Mouse (Mus musculus): ENCODE data around the gene Oxld1. TPM values are rescaled to one million over a fixed set of nuclear protein-coding genes. Genes with fewer than 3 reads are reported as not detected.

Oxld1 gene
- polyA plus RNA-seq, 1 experiment from 2014 or later = 11.2 TPM

- H3K4me2 ChIP-seq (replicated peaks) = peak overlapping the region; percentile 91
- H3K27me3 ChIP-seq = no peaks in the 10 kb centered on the region
- H3K4me3 ChIP-seq = peak overlapping the region; percentile 90
- no peak overlapping the region for H3K27ac ChIP-seq
- peaks cover 57% of the 10 kb centered on the region for H3K36me3 ChIP-seq
- WGBS = under 1% methylated on average over 33 of the region's 33 CpGs
- ATAC-seq (ENCODE audit: insufficient number of reproducible peaks, insufficient read depth, low FRiP score, low TSS enrichment) = no peak
- peaks cover 23% of the 10 kb centered on the region for H3K4me1 ChIP-seq
- H3K9ac ChIP-seq = peak overlapping the region; percentile 84
- H3K9me3 ChIP-seq = no peaks in the 10 kb centered on the region
These were observed 9.8 kb upstream of the Oxld1 start for GRCm38 (mm10) chr11:120467736-120468092.

GRCm38 (mm10) chr11:120467051-120467735, 9.3 kb upstream of the Oxld1 start, which contains the start of gene Arl16:
Gene Arl16 (minus strand): TSS chr11:120467607.
- peak within 1 kb of the TSS; percentile 85 for H3K27ac ChIP-seq
- under 1% methylated on average over 54 of the region's 54 CpGs for WGBS
- no peaks in the 10 kb centered on the region for H3K9me3 ChIP-seq
- H3K27me3 ChIP-seq = no peaks in the 10 kb centered on the region
- H3K4me3 ChIP-seq = peak within 1 kb of the TSS; percentile 90
- peak within 1 kb of the TSS; percentile 91 for H3K4me2 ChIP-seq (replicated peaks)
- peaks cover 23% of the 10 kb centered on the region for H3K4me1 ChIP-seq
- ATAC-seq (ENCODE audit: insufficient number of reproducible peaks, insufficient read depth, low FRiP score, low TSS enrichment) = peak; percentile 100
- H3K36me3 ChIP-seq = peaks cover 57% of the 10 kb centered on the region
- peak within 1 kb of the TSS; percentile 84 for H3K9ac ChIP-seq

- H3K4me2 ChIP-seq (replicated peaks) = no peak overlapping the region
- H3K27ac ChIP-seq = no peak overlapping the region
- H3K9ac ChIP-seq = no peak overlapping the region
- H3K27me3 ChIP-seq = no peaks in the 10 kb centered on the region
- H3K4me1 ChIP-seq = peaks cover 23% of the 10 kb centered on the region
- no peak for ATAC-seq (ENCODE audit: insufficient number of reproducible peaks, insufficient read depth, low FRiP score, low TSS enrichment)
- no peak overlapping the region for H3K4me3 ChIP-seq
- H3K36me3 ChIP-seq = peaks cover 57% of the 10 kb centered on the region
- no peaks in the 10 kb centered on the region for H3K9me3 ChIP-seq
- 95% methylated on average over 4 of the region's 4 CpGs for WGBS
These were observed 7.7 kb upstream of the Oxld1 start for GRCm38 (mm10) chr11:120465521-120465920.

GRCm38 (mm10) chr11:120464365-120464764, 6.5 kb upstream of the Oxld1 start:
- Histone ChIP-seq H3K4me2 (replicated peaks) (no peak overlapping the region), H3K9ac (no peak overlapping the region), H3K4me1 (peaks cover 24% of the 10 kb centered on the region), H3K4me3 (no peak overlapping the region), H3K27ac (no peak overlapping the region), H3K27me3 (no peaks in the 10 kb centered on the region), H3K36me3 (peaks cover 55% of the 10 kb centered on the region), H3K9me3 (no peaks in the 10 kb centered on the region)
- WGBS = 90% methylated on average over 5 of the region's 5 CpGs
- ATAC-seq (ENCODE audit: insufficient number of reproducible peaks, insufficient read depth, low FRiP score, low TSS enrichment) = no peak

- H3K36me3 ChIP-seq = peaks cover 57% of the 10 kb centered on the region
- H3K4me2 ChIP-seq (replicated peaks) = no peak overlapping the region
- no peaks in the 10 kb centered on the region for H3K27me3 ChIP-seq
- H3K9me3 ChIP-seq = no peaks in the 10 kb centered on the region
- H3K4me3 ChIP-seq = no peak overlapping the region
- H3K27ac ChIP-seq = no peak overlapping the region
- no peak for ATAC-seq (ENCODE audit: insufficient number of reproducible peaks, insufficient read depth, low FRiP score, low TSS enrichment)
- no peak overlapping the region for H3K9ac ChIP-seq
- H3K4me1 ChIP-seq = peaks cover 29% of the 10 kb centered on the region
- 86% methylated on average over 2 of the region's 2 CpGs for WGBS
These were observed 5.7 kb upstream of the Oxld1 start for GRCm38 (mm10) chr11:120463536-120463935.

GRCm38 (mm10) chr11:120458847-120459597, 1.2 kb upstream of the Oxld1 start:
- 60% methylated on average over 6 of the region's 6 CpGs for WGBS
- Histone ChIP-seq H3K4me1 (peaks cover 16% of the 10 kb centered on the region), H3K4me2 (replicated peaks) (peak overlapping the region; percentile 78), H3K27ac (no peak overlapping the region), H3K27me3 (no peaks in the 10 kb centered on the region), H3K4me3 (peak overlapping the region; percentile 95), H3K9me3 (no peaks in the 10 kb centered on the region), H3K9ac (peak overlapping the region; percentile 96), H3K36me3 (peaks cover 48% of the 10 kb centered on the region)
- no peak for ATAC-seq (ENCODE audit: insufficient number of reproducible peaks, insufficient read depth, low FRiP score, low TSS enrichment)

DNA sequence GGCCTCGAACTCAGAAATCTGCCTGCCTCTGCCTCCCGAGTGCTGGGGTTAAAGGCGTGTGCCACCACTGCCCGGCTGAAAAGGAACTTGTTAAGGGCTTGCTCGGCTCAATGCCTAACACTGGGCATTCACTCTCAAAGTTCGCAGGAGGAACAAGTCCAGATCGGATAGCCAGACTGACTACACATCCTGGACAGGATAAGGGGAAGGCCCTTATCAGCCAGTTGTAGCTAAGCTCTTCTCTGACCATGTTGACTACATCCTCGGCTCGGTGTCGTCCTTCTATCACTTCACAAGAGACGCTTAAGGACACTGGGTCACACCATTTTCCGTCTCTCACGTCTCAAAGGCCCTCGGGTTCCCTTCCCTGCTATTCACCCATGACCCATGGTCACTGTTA, 498 bp downstream of the Oxld1 start:
- peaks cover 32% of the 10 kb centered on the region for H3K36me3 ChIP-seq
- peak overlapping the region; percentile 95 for H3K4me3 ChIP-seq
- peak overlapping the region; percentile 96 for H3K9ac ChIP-seq
- peak overlapping the region; percentile 82 for H3K27ac ChIP-seq
- H3K27me3 ChIP-seq = no peaks in the 10 kb centered on the region
- 0 out of 2 replicates have a peak, but pooled peaks have one; percentile 6 for ATAC-seq (ENCODE audit: insufficient number of reproducible peaks, insufficient read depth, low FRiP score, low TSS enrichment)
- H3K4me1 ChIP-seq = peaks cover 16% of the 10 kb centered on the region
- H3K4me2 ChIP-seq (replicated peaks) = peak overlapping the region; percentile 78
- H3K9me3 ChIP-seq = no peaks in the 10 kb centered on the region
- 31% methylated on average over 14 of the region's 14 CpGs for WGBS

GRCm38 (mm10) chr11:120455413-120455812, 2.5 kb downstream of the Oxld1 start:
- no peak for ATAC-seq (ENCODE audit: insufficient number of reproducible peaks, insufficient read depth, low FRiP score, low TSS enrichment)

GRCm38 (mm10) chr11:120454965-120455364, 2.9 kb downstream of the Oxld1 start:
- Histone ChIP-seq H3K27ac (no peak overlapping the region), H3K4me2 (replicated peaks) (no peak overlapping the region), H3K36me3 (peaks cover 11% of the 10 kb centered on the region), H3K4me3 (no peak overlapping the region), H3K4me1 (peaks cover 16% of the 10 kb centered on the region), H3K27me3 (no peaks in the 10 kb centered on the region), H3K9ac (no peak overlapping the region), H3K9me3 (no peaks in the 10 kb centered on the region)
- ATAC-seq (ENCODE audit: insufficient number of reproducible peaks, insufficient read depth, low FRiP score, low TSS enrichment) = no peak
- WGBS = 87% methylated on average over 4 of the region's 4 CpGs

More at GRCm38 (mm10) chr11:120455413-120455812, 2.5 kb downstream of the Oxld1 start:
- Histone ChIP-seq H3K9ac (no peak overlapping the region), H3K27me3 (no peaks in the 10 kb centered on the region), H3K4me1 (peaks cover 16% of the 10 kb centered on the region), H3K4me3 (no peak overlapping the region), H3K9me3 (no peaks in the 10 kb centered on the region), H3K4me2 (replicated peaks) (no peak overlapping the region), H3K27ac (no peak overlapping the region), H3K36me3 (peaks cover 14% of the 10 kb centered on the region)
- 91% methylated on average over 7 of the region's 7 CpGs for WGBS

GRCm38 (mm10) chr11:120453306-120453705, 4.6 kb downstream of the Oxld1 start, which contains the start of gene Pde6g:
Gene Pde6g (minus strand): TSS chr11:120453500.
- Histone ChIP-seq H3K9me3 (no peaks in the 10 kb centered on the region), H3K4me2 (replicated peaks) (no peak within 1 kb of the TSS), H3K36me3 (0 out of 2 replicates have a peak, but pooled peaks cover 4% of the 10 kb centered on the region), H3K9ac (no peak within 1 kb of the TSS), H3K4me1 (peaks cover 5% of the 10 kb centered on the region; the same call in 1 of the 2 replicates), H3K27me3 (no peaks in the 10 kb centered on the region), H3K4me3 (no peak within 1 kb of the TSS), H3K27ac (no peak within 1 kb of the TSS)
- ATAC-seq (ENCODE audit: insufficient number of reproducible peaks, insufficient read depth, low FRiP score, low TSS enrichment) = no peak
- 82% methylated on average over 4 of the region's 4 CpGs for WGBS

- Histone ChIP-seq H3K4me3 (no peak overlapping the region), H3K27me3 (no peaks in the 10 kb centered on the region), H3K4me1 (peaks cover 5% of the 10 kb centered on the region; the same call in 1 of the 2 replicates), H3K4me2 (replicated peaks) (no peak overlapping the region), H3K36me3 (0 out of 2 replicates have a peak, but pooled peaks cover 4% of the 10 kb centered on the region), H3K9me3 (no peaks in the 10 kb centered on the region), H3K27ac (no peak overlapping the region), H3K9ac (no peak overlapping the region)
- ATAC-seq (ENCODE audit: insufficient number of reproducible peaks, insufficient read depth, low FRiP score, low TSS enrichment) = no peak
- WGBS = 71% methylated on average over 3 of the region's 3 CpGs
These were observed 5.6 kb downstream of the Oxld1 start for GRCm38 (mm10) chr11:120452246-120452645.

DNA sequence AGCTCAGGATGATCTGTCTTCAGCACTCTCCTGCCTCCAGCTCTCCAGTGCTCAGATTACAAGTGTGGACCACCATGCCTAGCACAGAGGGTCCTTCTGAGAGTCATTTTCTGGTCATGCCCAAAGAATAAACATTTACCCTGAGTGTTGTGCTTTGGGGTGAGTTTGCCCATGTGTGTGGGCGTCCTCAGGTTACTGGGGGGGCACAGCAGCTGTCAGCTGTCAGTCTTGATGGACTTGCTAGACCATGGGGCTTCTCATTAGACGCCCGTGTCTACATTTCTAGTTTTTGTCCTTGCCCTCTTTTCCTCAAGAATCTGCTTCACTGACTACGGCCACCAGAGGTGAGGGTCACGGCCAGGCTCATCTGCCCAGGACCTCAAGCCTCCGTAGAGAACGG, 10.7 kb downstream of the Oxld1 start:
- H3K27me3 ChIP-seq = no peaks in the 10 kb centered on the region
- 67% methylated on average over 7 of the region's 7 CpGs for WGBS

More for the DNA sequence above, 10.7 kb downstream of the Oxld1 start:
- Histone ChIP-seq H3K27ac (no peak overlapping the region), H3K9ac (no peak overlapping the region), H3K36me3 (no peaks in the 10 kb centered on the region), H3K4me1 (no peaks in the 10 kb centered on the region), H3K4me2 (replicated peaks) (no peak overlapping the region), H3K4me3 (no peak overlapping the region), H3K9me3 (no peaks in the 10 kb centered on the region)
- peak; percentile 28; the same call in 1 of the 2 replicates for ATAC-seq (ENCODE audit: insufficient number of reproducible peaks, insufficient read depth, low FRiP score, low TSS enrichment)
